In the genomic region with DNA sequence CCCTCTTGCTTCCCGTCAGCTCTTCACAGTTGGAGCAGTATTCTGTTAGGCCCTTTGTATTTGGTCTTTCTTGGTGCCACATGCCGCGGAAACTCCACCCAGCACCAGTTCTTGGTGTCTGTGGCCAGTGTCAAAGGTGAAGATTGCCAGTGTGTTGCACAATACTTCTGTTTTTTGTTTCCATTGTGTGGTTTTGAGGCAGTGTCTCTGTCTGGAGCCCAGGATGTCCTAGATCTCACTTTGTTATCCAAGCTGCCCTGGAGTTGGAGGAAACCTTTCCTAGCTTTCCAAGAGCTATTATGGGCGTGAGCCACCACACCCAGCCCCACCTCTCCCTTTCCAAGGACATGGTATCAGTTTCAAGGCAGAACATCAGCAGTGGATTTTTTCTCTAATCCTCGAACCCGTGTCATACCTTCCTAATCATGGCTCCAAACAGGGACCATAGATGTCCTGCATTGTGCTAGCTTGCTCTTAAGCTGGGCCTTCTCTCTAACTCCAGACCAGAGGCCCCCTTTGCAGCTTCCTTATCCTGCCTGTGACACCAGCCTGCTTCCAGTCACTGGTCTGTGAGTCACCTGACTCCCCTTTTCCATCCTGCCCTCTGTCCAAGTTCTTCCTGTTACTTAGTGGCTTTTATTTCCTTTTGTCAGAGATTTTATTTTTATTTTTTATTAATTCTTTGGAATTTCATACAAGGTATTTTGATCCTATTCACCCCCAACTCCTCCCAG, we compare ENCODE assay signal across 16 mouse cellular contexts. TPM values are rescaled to one million over a fixed set of nuclear protein-coding genes. Genes with fewer than 3 reads are reported as not detected.
DNase-seq lines count a peak whose midpoint lies in the region; ATAC-seq and TF ChIP-seq lines count a peak whose summit lies in the region.
"Had no signal": no experiment of that assay in that cellular context is flagged by ENCODE, and none has a peak within 500 bp of the region (broad histone marks: within the 10 kb centered on the region; RNA-seq: fewer than 3 reads in every experiment).

No protein-coding gene starts in this region.

- H3K27me3 ChIP-seq in intestine, embryonic 16.5 days (replicated peaks; ENCODE audit: control insufficient read depth, insufficient read depth, low read length) = no peaks in the 10 kb centered on the region
- H3K27me3 ChIP-seq in midbrain, embryonic 16.5 days (ENCODE audit: control insufficient read depth, insufficient read depth, low read depth, low read length) = no peaks in the 10 kb centered on the region
- H3K27me3 ChIP-seq: heart, embryonic 13.5 days; hindbrain, embryonic 12.5 days; limb, embryonic 12.5 days had no signal

- H3K4me1 ChIP-seq in lung, adult 2 months (ENCODE audit: control insufficient read depth, insufficient read depth, low read length) = no peaks in the 10 kb centered on the region
- peaks cover 10% of the 10 kb centered on the region for H3K4me1 ChIP-seq in intestine, embryonic 16.5 days (ENCODE audit: control insufficient read depth, insufficient read depth, low read length)
- H3K4me1 ChIP-seq in midbrain, embryonic 16.5 days (ENCODE audit: control insufficient read depth, insufficient read depth, low read length) = peaks cover 10% of the 10 kb centered on the region
- H3K4me1 ChIP-seq: limb, embryonic 12.5 days had no signal

- H3K9me3 ChIP-seq in intestine, embryonic 16.5 days (ENCODE audit: control insufficient read depth, low read length) = no peaks in the 10 kb centered on the region
- no peaks in the 10 kb centered on the region for H3K9me3 ChIP-seq in midbrain, embryonic 16.5 days (replicated peaks; ENCODE audit: control insufficient read depth, low read length, poor library complexity, severe bottlenecking)
- H3K9me3 ChIP-seq: G1E; heart, embryonic 13.5 days; hindbrain, embryonic 12.5 days; limb, embryonic 12.5 days had no signal

- TF ChIP-seq CTCF in lung, adult 2 months (IDR thresholded peaks at IDR 0.05; ENCODE audit: insufficient read depth, low read length) = no peak
- TF ChIP-seq CTCF in layer of hippocampus, adult 2 months (conservative IDR thresholded peaks at IDR 0.05) = no peak

- peak; percentile 17 for DNase-seq in lung, postnatal 10 days
- no peak for DNase-seq in lung, adult 2 months
- peak; percentile 29 for DNase-seq in NIH3T3 (ENCODE audit: low read depth)
- no peak for DNase-seq in layer of hippocampus, adult 2 months (ENCODE audit: low spot score in 2 of 2)
- DNase-seq in left cerebral cortex, postnatal 25 days (ENCODE audit: low spot score in 2 of 2) = no peak
- DNase-seq: cerebellum, adult 9-11 months; forebrain, postnatal 0 days; gastrocnemius, postnatal 25 days; kidney, adult 8-10 months; kidney, postnatal 4 days had no signal

- intact Hi-C loops in left cerebral cortex, postnatal 25 days (cut with DNase I) = no loop called here

- no peak overlapping the region for H3K9ac ChIP-seq in intestine, embryonic 16.5 days (ENCODE audit: low read depth, low read length)
- no peak overlapping the region for H3K9ac ChIP-seq in midbrain, embryonic 16.5 days (ENCODE audit: low read depth, low read length)
- H3K9ac ChIP-seq: forebrain, postnatal 0 days; heart, embryonic 13.5 days; hindbrain, embryonic 12.5 days; limb, embryonic 12.5 days had no signal

- no peaks in the 10 kb centered on the region for H3K36me3 ChIP-seq in intestine, embryonic 16.5 days (ENCODE audit: control insufficient read depth, insufficient read depth, low read length)
- H3K36me3 ChIP-seq in midbrain, embryonic 16.5 days (ENCODE audit: control insufficient read depth, insufficient read depth, low read length) = peaks cover 2% of the 10 kb centered on the region; the same call in 1 of the 2 replicates
- H3K36me3 ChIP-seq: G1E; heart, embryonic 13.5 days; hindbrain, embryonic 12.5 days; limb, embryonic 12.5 days had no signal

- H3K4me2 ChIP-seq in intestine, embryonic 16.5 days (ENCODE audit: low read depth, low read length) = no peak overlapping the region
- H3K4me2 ChIP-seq in midbrain, embryonic 16.5 days (ENCODE audit: low read length) = no peak overlapping the region
- H3K4me2 ChIP-seq: heart, embryonic 13.5 days; hindbrain, embryonic 12.5 days; limb, embryonic 12.5 days had no signal

- 81% methylated on average over 6 of the region's 6 CpGs for whole genome bisulfite sequencing in lung, adult 2 months
- 66% methylated on average over 6 of the region's 6 CpGs for WGBS in intestine, embryonic 16.5 days
- 71% methylated on average over 6 of the region's 6 CpGs for WGBS in midbrain, embryonic 16.5 days

- no peak for TF ChIP-seq POLR2A in lung, adult 2 months (IDR thresholded peaks at IDR 0.05; ENCODE audit: borderline replicate concordance, extremely low read depth, low read depth, low read length)

- no peak overlapping the region for H3K4me3 ChIP-seq in lung, adult 2 months (replicated peaks; ENCODE audit: extremely low read depth, low read depth, low read length)
- H3K4me3 ChIP-seq in intestine, embryonic 16.5 days (ENCODE audit: low read length) = no peak overlapping the region
- no peak overlapping the region for H3K4me3 ChIP-seq in layer of hippocampus, adult 2 months
- no peak overlapping the region for H3K4me3 ChIP-seq in midbrain, embryonic 16.5 days (ENCODE audit: low read depth, low read length)
- H3K4me3 ChIP-seq: heart, embryonic 13.5 days; hindbrain, embryonic 12.5 days; limb, embryonic 12.5 days had no signal

- no peak overlapping the region for H3K27ac ChIP-seq in intestine, embryonic 16.5 days (ENCODE audit: low read length)
- no peak overlapping the region for H3K27ac ChIP-seq in layer of hippocampus, adult 2 months
- no peak overlapping the region for H3K27ac ChIP-seq in midbrain, embryonic 16.5 days (ENCODE audit: low read length)
- H3K27ac ChIP-seq: heart, embryonic 13.5 days; hindbrain, embryonic 12.5 days; limb, embryonic 12.5 days had no signal

- peak; percentile 63 for ATAC-seq in intestine, embryonic 16.5 days
- no peak for ATAC-seq in midbrain, embryonic 16.5 days
- ATAC-seq: forebrain, postnatal 0 days had no signal

RNA-seq across cellular contexts. Expression of gene Snx10, which starts 9.9 kb away (rescaled TPM):
- polyA plus RNA-seq in lung, adult 2 months (2012; rRNA removed) = 2.6 and 4.0 TPM in 2 replicates
- 11.3 and 12.1 TPM in 2 replicates for polyA plus RNA-seq in intestine, embryonic 16.5 days (2015; fragmentation: Nextera tagmentation; extraction: Ambion mirVana)
- 100 to 1,000 TPM in 1 of 2 experiments, 10 to 100 TPM in 1; 98.0 to 103 TPM for total RNA-seq in layer of hippocampus, adult 2 months (2021)
- 68.9 and 70.6 TPM in 2 replicates for polyA plus RNA-seq in midbrain, embryonic 16.5 days (2015; fragmentation: Nextera tagmentation; extraction: Ambion mirVana)
- total RNA-seq in left cerebral cortex, postnatal 25 days (2021) = 100 to 1,000 TPM; 108 to 116 TPM
- polyA plus RNA-seq: G1E had no signal

Comparison
In these comparisons a context has a peak if more than half of its experiments do, and no peak if none do; other contexts are left out.
1. DNase-seq: peak in lung, postnatal 10 days (single experiment) and NIH3T3 (single experiment); none in lung, adult 2 months (single experiment), layer of hippocampus, adult 2 months (0 of 2) and left cerebral cortex, postnatal 25 days (0 of 2).